Mouse (Mus musculus): ENCODE measurements around the gene Vps33b.

Vps33b gene

GRCm38 (mm10) chr7:80268897-80269750 lies at the start of gene Vps33b:
Vps33b (plus strand) TSS chr7:80269649.
- DNase-seq (ENCODE audit: low spot score): peak; percentile 97

GRCm38 (mm10) chr7:80220237-80220797 lies 49.1 kb upstream of the Vps33b start:
- no peak for DNase-seq (ENCODE audit: low spot score)

- no peak for DNase-seq (ENCODE audit: low spot score)
Observed at GRCm38 (mm10) chr7:80221179-80221750, 48.2 kb upstream of the Vps33b start.

- DNase-seq (ENCODE audit: low spot score): no peak
Observed at GRCm38 (mm10) chr7:80227065-80227464, 42.4 kb upstream of the Vps33b start.

- DNase-seq (ENCODE audit: low spot score): no peak
Observed at GRCm38 (mm10) chr7:80230196-80230595, 39.3 kb upstream of the Vps33b start.

GRCm38 (mm10) chr7:80231971-80232488 lies 37.4 kb upstream of the Vps33b start:
- DNase-seq (ENCODE audit: low spot score): no peak

- peak; percentile 97 for DNase-seq (ENCODE audit: low spot score)
Observed at GRCm38 (mm10) chr7:80232489-80233029, 36.9 kb upstream of the Vps33b start, which contains the start of the genes Cib1 and Gdpgp1. Cib1 (minus strand) TSS chr7:80232813. Gdpgp1 (plus strand) TSS chr7:80232865.

GRCm38 (mm10) chr7:80233799-80234198 lies 35.6 kb upstream of the Vps33b start:
- DNase-seq (ENCODE audit: low spot score): no peak

- DNase-seq (ENCODE audit: low spot score): no peak
Observed at GRCm38 (mm10) chr7:80238542-80238941, 30.9 kb upstream of the Vps33b start.

GRCm38 (mm10) chr7:80241661-80242060 lies 27.8 kb upstream of the Vps33b start:
- DNase-seq (ENCODE audit: low spot score): no peak

GRCm38 (mm10) chr7:80244851-80245250 lies 24.6 kb upstream of the Vps33b start:
- DNase-seq (ENCODE audit: low spot score): no peak

- DNase-seq (ENCODE audit: low spot score): peak; percentile 99
Observed at GRCm38 (mm10) chr7:80246148-80246721, 23.2 kb upstream of the Vps33b start, which contains the start of gene Ttll13. Ttll13 (plus strand) TSS chr7:80246376.

- no peak for DNase-seq (ENCODE audit: low spot score)
Observed at GRCm38 (mm10) chr7:80246859-80247258, 22.6 kb upstream of the Vps33b start.

GRCm38 (mm10) chr7:80252437-80252836 lies 17.0 kb upstream of the Vps33b start:
- DNase-seq (ENCODE audit: low spot score): no peak

- DNase-seq (ENCODE audit: low spot score): no peak
Observed at GRCm38 (mm10) chr7:80252886-80253285, 16.6 kb upstream of the Vps33b start.

- DNase-seq (ENCODE audit: low spot score): no peak
Observed at GRCm38 (mm10) chr7:80255981-80256380, 13.5 kb upstream of the Vps33b start.

- no peak for DNase-seq (ENCODE audit: low spot score)
Observed at GRCm38 (mm10) chr7:80257706-80258105, 11.7 kb upstream of the Vps33b start.

GRCm38 (mm10) chr7:80260625-80261371 lies 8.7 kb upstream of the Vps33b start, which contains the start of gene Ngrn:
Ngrn (plus strand) TSS chr7:80261215.
- DNase-seq (ENCODE audit: low spot score): peak; percentile 94

GRCm38 (mm10) chr7:80261372-80261990 lies 8.0 kb upstream of the Vps33b start:
- DNase-seq (ENCODE audit: low spot score): peak; percentile 26

GRCm38 (mm10) chr7:80264606-80265005 lies 4.8 kb upstream of the Vps33b start:
- no peak for DNase-seq (ENCODE audit: low spot score)

- DNase-seq (ENCODE audit: low spot score): no peak
Observed at GRCm38 (mm10) chr7:80267764-80268163, 1.7 kb upstream of the Vps33b start.
